8 mouse cellular contexts compared by ENCODE assay signal in the genomic region with DNA sequence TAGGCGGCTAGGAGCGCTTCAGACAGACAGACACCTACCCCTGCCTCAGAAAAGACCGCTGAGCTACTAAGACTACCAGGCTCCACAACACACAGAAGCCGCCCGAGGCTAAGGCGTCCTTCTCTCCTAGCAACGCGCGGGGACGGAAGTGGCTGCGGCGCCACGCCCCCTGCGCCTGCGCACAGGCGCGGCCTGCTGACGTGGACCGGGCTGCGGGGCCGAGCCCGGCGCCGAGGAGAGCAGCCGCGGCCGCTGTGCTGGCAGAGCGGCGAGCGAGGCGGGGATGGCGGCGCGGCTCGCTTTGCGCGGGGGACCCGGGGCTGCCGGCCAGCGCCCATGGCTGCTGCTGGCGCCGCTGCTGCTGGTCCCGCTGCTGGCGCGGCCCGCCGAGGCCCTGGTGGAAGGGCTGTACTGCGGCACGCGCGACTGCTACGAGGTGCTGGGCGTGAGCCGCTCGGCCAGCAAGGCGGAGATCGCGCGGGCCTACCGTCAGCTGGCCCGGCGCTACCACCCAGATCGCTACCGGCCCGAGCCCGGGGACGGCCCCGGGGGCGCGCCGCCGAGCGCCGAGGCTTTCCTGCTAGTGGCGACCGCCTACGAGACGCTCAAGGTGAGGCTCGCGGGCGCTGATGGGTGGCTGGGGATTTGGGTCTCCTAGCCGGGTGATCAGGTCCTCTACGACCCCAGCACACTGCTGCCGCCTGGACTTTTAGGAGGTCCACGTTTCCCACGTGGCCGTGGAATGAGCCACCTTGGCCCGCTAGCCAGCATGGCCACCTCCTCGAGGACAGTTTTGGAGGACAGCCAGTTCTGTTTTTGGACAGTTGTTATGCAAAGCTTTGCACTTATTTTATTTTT. TPM values are rescaled to one million over a fixed set of nuclear protein-coding genes. Genes with fewer than 3 reads are reported as not detected.
DNase-seq lines count a peak whose midpoint lies in the region; ATAC-seq and TF ChIP-seq lines count a peak whose summit lies in the region.

Gm20503 (plus strand) TSS at position 263 of the 858 bp plus-strand sequence.

- H3K9me3 ChIP-seq in MEL (replicated peaks; ENCODE audit: insufficient read depth, low read length): no peaks in the 10 kb centered on the region
- no peaks in the 10 kb centered on the region for H3K9me3 ChIP-seq in forebrain, postnatal 0 days (ENCODE audit: low read length)
- no peaks in the 10 kb centered on the region for H3K9me3 ChIP-seq in lung, embryonic 14.5 days (ENCODE audit: low read depth, low read length)

- peak; percentile 91 for DNase-seq in MEL (ENCODE audit: low read depth, low spot score)
- DNase-seq in cerebellum, adult 2 months: peak; percentile 91 to 92
- DNase-seq in forebrain, postnatal 0 days: peak; percentile 96
- DNase-seq in heart, postnatal 4 days: peak; percentile 93
- DNase-seq in layer of hippocampus, adult 8-10 months (ENCODE audit: low spot score in 2 of 2): peak; percentile 72 to 87
- DNase-seq in lung, embryonic 14.5 days: peak; percentile 97
- DNase-seq in testis, postnatal 14 days (ENCODE audit: low spot score): peak; percentile 92

- peak within 1 kb of the TSS; percentile 93 for H3K4me2 ChIP-seq in forebrain, postnatal 0 days (ENCODE audit: low read depth)
- peak within 1 kb of the TSS; percentile 87 for H3K4me2 ChIP-seq in lung, embryonic 14.5 days

- peak; percentile 99 for ATAC-seq in forebrain, postnatal 0 days
- peak; percentile 99 for ATAC-seq in lung, embryonic 14.5 days (ENCODE audit: insufficient read depth)
- peak; percentile 84 for ATAC-seq in neutrophil, adult 5-6 weeks (ENCODE audit: extremely low read depth, insufficient number of reproducible peaks, low FRiP score, poor library complexity, severe bottlenecking)

- peaks cover 0 to 30% of the 10 kb centered on the region in 2 experiments; a peak in 2 of 4 replicates for H3K36me3 ChIP-seq in MEL (ENCODE audit: control insufficient read depth in 1 of 2, insufficient read depth in 2 of 2, low read length in 2 of 2)
- no peaks in the 10 kb centered on the region for H3K36me3 ChIP-seq in forebrain, postnatal 0 days (ENCODE audit: insufficient read depth)
- H3K36me3 ChIP-seq in lung, embryonic 14.5 days (ENCODE audit: insufficient read depth): no peaks in the 10 kb centered on the region

- TF ChIP-seq POLR2A in MEL (IDR thresholded peaks at IDR 0.05; ENCODE audit: control insufficient read depth in 1 of 2, insufficient read depth in 1 of 2, low read depth in 1 of 2, low read length in 2 of 2, poor library complexity in 1 of 2): peak; percentile 82 to 98
- peak; percentile 76 for TF ChIP-seq POLR2A in cerebellum, adult 2 months (IDR thresholded peaks at IDR 0.05; ENCODE audit: borderline replicate concordance, insufficient read depth, low read length)

- peak within 1 kb of the TSS; percentile 76 to 81 for H3K4me3 ChIP-seq in MEL (ENCODE audit: control insufficient read depth in 1 of 2, insufficient read depth in 1 of 2, low read depth in 2 of 2, low read length in 2 of 2)
- peak within 1 kb of the TSS; percentile 77 for H3K4me3 ChIP-seq in cerebellum, adult 2 months (replicated peaks; ENCODE audit: insufficient read depth, low read depth, low read length)
- peak within 1 kb of the TSS; percentile 72 for H3K4me3 ChIP-seq in forebrain, postnatal 0 days (ENCODE audit: low read depth, low read length)
- peak within 1 kb of the TSS; percentile 92 for H3K4me3 ChIP-seq in lung, embryonic 14.5 days (ENCODE audit: low read depth, low read length)

- WGBS in cerebellum, adult 2 months: under 1% methylated on average over 89 of the region's 89 CpGs
- WGBS in forebrain, postnatal 0 days: 2% methylated on average over 83 of the region's 89 CpGs
- WGBS in lung, embryonic 14.5 days: under 1% methylated on average over 67 of the region's 89 CpGs

- H3K4me1 ChIP-seq in MEL (ENCODE audit: control insufficient read depth in 1 of 2, insufficient read depth in 2 of 2, low read length in 2 of 2): peaks cover 10 to 28% of the 10 kb centered on the region in 2 experiments
- H3K4me1 ChIP-seq in cerebellum, adult 2 months (ENCODE audit: control insufficient read depth, insufficient read depth, low read length): peaks cover 6% of the 10 kb centered on the region
- peaks cover 8% of the 10 kb centered on the region; the same call in 1 of the 2 replicates for H3K4me1 ChIP-seq in forebrain, postnatal 0 days (ENCODE audit: insufficient read depth)
- peaks cover 11% of the 10 kb centered on the region; the same call in 1 of the 2 replicates for H3K4me1 ChIP-seq in lung, embryonic 14.5 days (ENCODE audit: insufficient read depth)

- H3K27me3 ChIP-seq in MEL (ENCODE audit: control insufficient read depth in 1 of 2, insufficient read depth in 2 of 2, low read length in 2 of 2): no peaks in the 10 kb centered on the region
- no peaks in the 10 kb centered on the region for H3K27me3 ChIP-seq in cerebellum, adult 2 months (ENCODE audit: control insufficient read depth, insufficient read depth, low read length)
- no peaks in the 10 kb centered on the region for H3K27me3 ChIP-seq in forebrain, postnatal 0 days (ENCODE audit: insufficient read depth, low read length)
- H3K27me3 ChIP-seq in lung, embryonic 14.5 days (ENCODE audit: insufficient read depth, low read length): no peaks in the 10 kb centered on the region

- peak within 1 kb of the TSS; percentile 90 for H3K9ac ChIP-seq in MEL (ENCODE audit: control insufficient read depth, low read depth, low read length, poor library complexity, severe bottlenecking)
- peak within 1 kb of the TSS; percentile 76 for H3K9ac ChIP-seq in forebrain, postnatal 0 days
- H3K9ac ChIP-seq in lung, embryonic 14.5 days: peak within 1 kb of the TSS; percentile 88

- 0 out of 2 replicates have a peak within 1 kb of the TSS, but pooled peaks have one; percentile 24 for H3K27ac ChIP-seq in MEL (ENCODE audit: control insufficient read depth, low read depth, low read length)
- peak within 1 kb of the TSS; percentile 29 for H3K27ac ChIP-seq in cerebellum, adult 2 months (ENCODE audit: insufficient read depth, low read length)
- H3K27ac ChIP-seq in forebrain, postnatal 0 days (ENCODE audit: low read depth, low read length): peak within 1 kb of the TSS; percentile 80
- peak within 1 kb of the TSS; percentile 88 for H3K27ac ChIP-seq in lung, embryonic 14.5 days (ENCODE audit: low read depth)

- no peak for TF ChIP-seq EP300 in MEL (IDR thresholded peaks at IDR 0.05; ENCODE audit: low read depth in 1 of 2, low read length in 2 of 2)

- TF ChIP-seq RAD21 in MEL (IDR thresholded peaks at IDR 0.05; ENCODE audit: low read depth, low read length): no peak

- H3K79me2 ChIP-seq in MEL (ENCODE audit: control insufficient read depth, insufficient read depth, low read length, poor library complexity): peaks cover 41% of the 10 kb centered on the region

- no peak for TF ChIP-seq CTCF in MEL (IDR thresholded peaks at IDR 0.05 in 2 of 3, conservative IDR thresholded peaks at IDR 0.05 in 1 of 3; ENCODE audit: control insufficient read depth in 1 of 3, insufficient read depth in 1 of 3, low read depth in 2 of 3, low read length in 3 of 3, poor library complexity in 1 of 3, severe bottlenecking in 1 of 3)
- no peak for TF ChIP-seq CTCF in cerebellum, adult 2 months (IDR thresholded peaks at IDR 0.05; ENCODE audit: borderline replicate concordance, insufficient read depth, low read depth, low read length)
- TF ChIP-seq CTCF in forebrain, postnatal 0 days (IDR thresholded peaks at IDR 0.05; ENCODE audit: low read depth): no peak
- TF ChIP-seq CTCF in lung, embryonic 14.5 days (IDR thresholded peaks at IDR 0.05; ENCODE audit: low read depth): no peak

TF ChIP-seq in MEL, 35 proteins besides CTCF, POLR2A, EP300 and RAD21 (continues in another document):
- TF ChIP-seq MYB (IDR thresholded peaks at IDR 0.05; ENCODE audit: low read depth, low read length) (no peak), MYC (IDR thresholded peaks at IDR 0.05; ENCODE audit: low read depth, low read length) (no peak), GATA1 (IDR thresholded peaks at IDR 0.05; ENCODE audit: low read depth, low read length) (no peak), TCF12 (IDR thresholded peaks at IDR 0.05; ENCODE audit: low read depth, low read length) (peak; percentile 46), MEF2A (IDR thresholded peaks at IDR 0.05; ENCODE audit: extremely low read depth, insufficient replicate concordance, low read depth, low read length, poor library complexity, severe bottlenecking) (no peak), USF1 (IDR thresholded peaks at IDR 0.05; ENCODE audit: low read depth, low read length) (no peak), BHLHE40 (IDR thresholded peaks at IDR 0.05; ENCODE audit: borderline replicate concordance, low read depth, low read length) (no peak), ZC3H11A (IDR thresholded peaks at IDR 0.05; ENCODE audit: low read depth, low read length) (no peak), ZKSCAN1 (IDR thresholded peaks at IDR 0.05; ENCODE audit: low read depth, low read length) (no peak), CHD2 (IDR thresholded peaks at IDR 0.05; ENCODE audit: low read length) (no peak), E2F4 (IDR thresholded peaks at IDR 0.05; ENCODE audit: borderline replicate concordance, low read depth, low read length) (no peak), MAX (IDR thresholded peaks at IDR 0.05; ENCODE audit: low read length) (0 out of 2 replicates have a peak, but pooled peaks have one; percentile 31), POLR2AphosphoS2 (IDR thresholded peaks at IDR 0.05; ENCODE audit: low read length) (no peak), CHD1 (IDR thresholded peaks at IDR 0.05; ENCODE audit: low read depth, low read length) (0 out of 2 replicates have a peak, but pooled peaks have one; percentile 58), RCOR1 (IDR thresholded peaks at IDR 0.05; ENCODE audit: low read depth, low read length) (no peak), TBP (IDR thresholded peaks at IDR 0.05; ENCODE audit: low read depth, low read length) (no peak), MAZ (IDR thresholded peaks at IDR 0.05; ENCODE audit: low read depth, low read length) (no peak), JUND (IDR thresholded peaks at IDR 0.05; ENCODE audit: low read depth, low read length) (no peak), ZNF384 (IDR thresholded peaks at IDR 0.05; ENCODE audit: low read depth, low read length) (no peak)

RNA-seq across cellular contexts. Expression of gene Gm20503, which starts in this region (rescaled TPM):
- total RNA-seq in MEL (2012; rRNA removed): not detected in 2 replicates
- polyA plus RNA-seq in MEL (2012; ENCODE audit: insufficient read depth in 1 of 2, insufficient read length in 2 of 2, low read depth in 1 of 2, low replicate concordance in 2 of 2, missing spikeins in 1 of 2): 1 to 10 TPM in 1 of 2 experiments, not detected in 1; 3.3 TPM
- polyA plus RNA-seq in cerebellum, adult 2 months (2012; rRNA removed): not detected in 2 replicates
- not detected in 2 replicates for total RNA-seq in forebrain, postnatal 0 days (2014; rRNA removed)
- polyA plus RNA-seq in forebrain, postnatal 0 days (2015; fragmentation: Nextera tagmentation; extraction: Ambion mirVana): 8.6 and 11.8 TPM in 2 replicates
- total RNA-seq in heart, postnatal 4 days (2021): 1 to 10 TPM; 3.4 to 5.1 TPM
- total RNA-seq in layer of hippocampus, adult 8-10 months (2022): 1 to 10 TPM in 3 of 4 experiments, not detected in 1; 1.3 to 2.6 (median 1.5) TPM
- 13.1 and 13.6 TPM in 2 replicates for polyA plus RNA-seq in lung, embryonic 14.5 days (2014; fragmentation: Nextera tagmentation; extraction: Ambion mirVana)
- not detected in 2 replicates for total RNA-seq in neutrophil, adult 5-6 weeks (2017)

Comparison
In these comparisons a context has a peak if more than half of its experiments do, and no peak if none do; other contexts are left out.
1. Peak in every context shown above with its lines: DNase-seq, ATAC-seq, H3K4me3 ChIP-seq and H3K27ac ChIP-seq.
2. Peak in DNase-seq, H3K4me3 ChIP-seq and H3K27ac ChIP-seq in cerebellum, adult 2 months; RNA of the gene not detected or under 1 TPM.
3. Peak in ATAC-seq in neutrophil, adult 5-6 weeks; RNA of the gene not detected or under 1 TPM.
4. H3K27ac ChIP-seq: peak in every context shown above with its lines; median percentile 88 in lung, embryonic 14.5 days; 80 in forebrain, postnatal 0 days; 29 in cerebellum, adult 2 months; 24 in MEL.